Mouse (Mus musculus): ENCODE data around the gene Zfp827. TPM values are rescaled to one million over a fixed set of nuclear protein-coding genes. Genes with fewer than 3 reads are reported as not detected.
A peak's percentile ranks its signal among the peaks of the same experiment; 100 is the strongest.

The Zfp827 gene
- total RNA-seq, 2 experiments from 2014 or later: 0.10 to 0.71 TPM

DNA sequence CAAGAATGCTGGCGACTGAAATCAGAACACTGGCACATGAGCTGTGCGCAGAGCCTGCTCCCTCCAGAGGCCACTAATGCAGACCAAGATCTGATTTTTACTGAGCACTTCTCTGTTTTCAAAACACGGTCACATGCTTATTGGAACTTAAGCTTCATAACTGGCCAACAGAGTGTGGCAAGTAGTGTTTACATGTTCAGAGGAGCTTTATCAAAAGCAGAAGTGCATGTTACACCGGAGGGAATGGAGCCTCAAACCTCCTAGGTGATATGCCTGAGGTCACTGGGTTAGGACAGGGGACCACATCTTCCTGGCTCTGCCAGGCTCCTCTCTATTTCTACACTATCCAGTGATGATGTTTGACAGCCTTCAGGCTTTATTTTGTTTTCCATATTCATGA, 31.1 kb downstream of the Zfp827 start:
- ATAC-seq (replicated peaks; ENCODE audit: poor library complexity, severe bottlenecking): peak; percentile 61

DNA sequence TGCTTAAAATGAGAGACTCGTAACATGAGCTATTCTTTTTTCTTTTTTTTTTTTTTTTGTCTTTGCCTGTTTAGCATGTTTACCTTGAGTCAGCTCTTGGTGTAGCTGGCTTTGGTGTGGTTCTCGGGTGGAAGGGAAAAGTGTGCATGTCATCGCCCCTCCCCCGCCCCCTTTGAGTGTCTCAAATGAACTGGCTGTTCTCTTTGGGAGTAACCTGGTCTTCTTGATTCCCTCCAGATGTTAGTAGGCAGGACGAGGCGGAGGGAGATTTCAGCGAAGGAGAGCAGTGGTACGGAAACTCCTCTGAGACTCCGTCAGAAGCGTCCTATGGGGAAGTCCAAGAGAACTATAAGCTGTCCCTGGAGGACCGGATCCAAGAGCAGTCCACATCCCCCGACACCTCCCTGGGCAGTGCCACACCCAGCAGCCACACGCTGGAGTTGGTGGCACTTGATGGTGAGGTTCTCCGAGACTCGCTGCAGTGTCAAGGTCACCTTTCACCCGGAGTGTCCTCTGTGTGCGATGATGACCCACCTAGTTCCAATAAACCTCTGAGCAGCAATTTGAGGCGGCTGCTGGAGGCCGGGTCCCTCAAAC, 31.9 kb downstream of the Zfp827 start:
- ATAC-seq (replicated peaks; ENCODE audit: poor library complexity, severe bottlenecking): no peak

DNA sequence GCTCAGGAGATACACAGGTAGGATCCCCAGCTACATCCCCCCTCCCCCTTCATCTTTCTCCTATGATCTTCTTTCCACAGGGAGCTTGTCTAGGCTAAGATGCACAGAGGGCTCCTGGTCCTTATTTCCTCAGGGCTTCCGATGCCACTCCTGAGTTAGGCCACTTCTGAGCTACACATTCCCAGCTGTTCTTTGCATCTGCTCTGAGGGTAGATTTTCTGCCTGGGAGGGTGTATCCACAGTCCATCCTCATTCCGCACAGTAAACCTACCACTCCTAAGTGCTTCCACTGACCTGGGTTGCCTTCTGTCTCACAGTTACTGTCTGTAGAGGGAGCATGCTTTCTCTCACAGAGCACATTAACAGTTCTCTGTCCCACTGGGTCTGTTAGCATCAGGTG, 37.7 kb downstream of the Zfp827 start:
- no peak for ATAC-seq (replicated peaks; ENCODE audit: poor library complexity, severe bottlenecking)

DNA sequence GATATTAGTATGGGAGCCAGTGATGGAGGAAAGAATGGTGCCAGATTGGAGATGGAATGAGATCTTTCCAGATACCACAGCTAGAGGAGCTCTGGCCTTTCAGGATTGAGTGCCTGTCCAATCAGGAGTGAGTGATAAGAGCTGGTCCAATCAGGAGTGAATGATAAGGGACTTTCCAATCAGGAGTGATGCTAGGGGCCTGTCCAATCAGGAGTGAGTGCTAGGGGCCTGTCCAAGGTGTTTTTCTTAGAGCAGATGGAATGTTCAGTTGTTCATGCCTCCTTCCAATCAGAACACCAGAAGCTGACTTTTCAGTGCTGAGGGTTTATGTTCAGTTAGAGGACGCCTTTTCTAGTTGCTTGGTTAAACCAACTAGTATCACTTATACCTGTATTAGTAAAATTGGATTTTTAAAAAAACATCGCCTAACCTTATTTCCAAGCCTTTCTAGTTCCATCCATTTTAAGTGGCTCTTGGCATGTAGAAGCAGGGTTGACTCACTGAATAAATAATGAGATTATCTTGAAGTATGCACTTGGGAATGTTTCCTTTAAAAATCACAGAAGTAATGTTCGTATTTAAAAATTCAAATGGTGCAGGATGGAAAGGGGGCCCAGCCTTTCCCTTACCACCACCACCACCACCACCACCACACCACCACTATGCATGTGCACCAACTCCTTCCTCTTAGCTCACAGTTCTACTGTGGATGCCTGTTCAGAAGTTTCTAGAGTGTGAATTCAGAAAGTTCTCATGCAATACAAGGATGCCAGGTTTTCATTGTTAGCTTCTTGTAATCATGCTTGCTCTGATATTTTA, 39.8 kb downstream of the Zfp827 start:
- ATAC-seq (replicated peaks; ENCODE audit: poor library complexity, severe bottlenecking): no peak

DNA sequence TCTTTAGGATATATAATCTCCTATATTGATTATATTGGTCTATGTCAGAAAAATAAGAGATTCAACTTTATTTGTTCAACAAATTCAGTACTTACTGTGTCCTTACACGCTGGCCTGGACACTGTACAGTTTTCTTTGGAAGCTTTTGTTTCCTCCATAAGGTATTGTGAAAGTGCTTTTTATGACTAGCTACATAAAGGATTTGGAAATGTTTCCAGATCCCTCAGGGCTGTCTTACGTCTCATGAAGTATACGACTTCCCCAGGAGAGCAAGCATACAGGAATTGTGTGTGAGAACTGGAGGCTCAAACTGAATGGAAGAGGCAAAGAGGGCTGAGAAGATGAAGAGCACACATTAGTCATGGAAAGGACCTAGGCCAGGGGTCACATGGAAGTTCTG, 45.1 kb downstream of the Zfp827 start:
- no peak for ATAC-seq (replicated peaks; ENCODE audit: poor library complexity, severe bottlenecking)

DNA sequence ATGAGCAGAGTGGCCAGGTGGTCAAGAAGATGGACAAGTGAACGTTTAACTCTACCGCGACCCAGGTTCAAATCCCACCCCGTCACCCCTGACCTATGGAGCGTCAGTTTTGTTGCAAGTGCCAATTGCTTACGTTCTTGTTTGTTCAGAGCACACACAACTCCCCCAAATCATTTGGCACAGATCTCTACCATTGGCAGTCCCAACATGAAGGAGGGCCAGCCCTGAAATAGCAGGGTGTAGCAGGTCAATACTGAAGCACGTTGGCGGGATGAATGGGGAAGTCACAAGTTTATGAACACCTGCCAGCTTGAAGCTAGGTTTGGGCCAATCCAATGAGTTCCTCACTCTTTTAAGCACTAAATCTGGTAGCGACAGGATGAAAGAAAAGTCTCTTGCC, 46.7 kb downstream of the Zfp827 start:
- ATAC-seq (replicated peaks; ENCODE audit: poor library complexity, severe bottlenecking): no peak

DNA sequence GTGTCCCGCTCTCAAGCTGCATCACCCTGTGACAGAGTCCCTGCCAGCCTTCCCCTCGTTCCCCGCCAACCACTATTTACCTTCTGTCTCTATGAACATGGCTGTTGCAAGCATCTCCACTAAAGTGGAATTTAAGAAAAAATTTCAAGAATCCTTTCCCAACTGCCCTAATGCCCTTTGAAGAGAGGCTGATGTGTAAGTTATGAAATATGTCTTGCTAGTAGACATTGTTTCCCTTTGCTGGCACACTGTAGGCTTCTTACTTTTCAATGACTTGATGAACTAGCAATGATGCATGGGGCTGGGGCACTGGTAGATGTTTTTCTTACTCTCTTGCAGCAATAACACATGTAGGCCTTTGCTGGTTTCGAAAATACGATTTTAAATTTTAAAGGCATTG, 49.0 kb downstream of the Zfp827 start:
- no peak for ATAC-seq (replicated peaks; ENCODE audit: poor library complexity, severe bottlenecking)

DNA sequence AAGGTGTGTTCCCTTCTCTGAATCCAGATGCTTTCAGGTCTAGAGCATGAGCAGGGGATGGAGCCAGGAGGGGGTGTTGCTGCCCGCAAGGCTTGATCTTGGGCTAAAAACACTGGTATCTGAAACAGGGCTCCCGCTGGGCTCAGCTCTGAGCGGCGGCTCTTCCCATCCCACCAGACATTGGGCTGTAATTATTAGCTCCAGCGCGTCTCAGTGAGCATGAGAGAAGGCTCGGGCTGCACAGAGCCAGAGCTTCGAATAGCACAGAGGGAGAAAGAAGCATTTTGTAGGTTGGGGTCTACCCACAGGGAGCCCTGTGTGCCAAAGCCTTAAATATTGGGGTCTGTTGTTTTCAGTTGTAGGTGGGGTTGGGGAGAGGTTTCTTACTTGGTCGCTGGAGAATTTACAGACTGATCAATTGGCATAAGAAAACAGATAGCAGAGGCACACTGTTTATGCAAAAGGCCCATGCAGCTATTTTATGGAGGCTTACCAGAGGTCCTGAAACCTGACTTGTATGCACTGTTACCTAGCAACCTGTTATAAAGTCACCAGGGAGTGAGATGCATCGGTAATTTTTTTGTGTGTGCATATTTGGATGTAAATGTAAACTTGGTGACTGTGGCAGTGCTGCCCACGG, 50.4 kb downstream of the Zfp827 start:
- no peak for ATAC-seq (replicated peaks; ENCODE audit: poor library complexity, severe bottlenecking)

DNA sequence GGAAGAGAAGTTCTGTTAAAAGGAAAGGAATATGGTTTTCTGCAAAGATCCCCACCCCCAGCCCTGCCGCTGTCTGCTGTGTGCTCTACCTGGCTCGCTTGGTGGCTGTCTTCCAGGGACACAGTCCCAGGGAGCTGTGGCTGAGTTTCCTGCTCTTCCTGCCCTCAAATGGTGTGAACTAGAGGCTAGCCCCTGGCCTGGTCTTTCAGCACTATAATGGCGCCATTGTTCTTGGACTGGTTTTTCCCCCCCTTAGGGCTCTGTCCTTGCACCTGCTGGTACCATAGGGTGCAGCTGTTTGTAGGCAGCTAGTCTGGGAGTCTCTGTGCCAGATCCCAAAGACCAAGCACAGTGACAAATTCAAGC, 50.9 kb downstream of the Zfp827 start:
- no peak for ATAC-seq (replicated peaks; ENCODE audit: poor library complexity, severe bottlenecking)

DNA sequence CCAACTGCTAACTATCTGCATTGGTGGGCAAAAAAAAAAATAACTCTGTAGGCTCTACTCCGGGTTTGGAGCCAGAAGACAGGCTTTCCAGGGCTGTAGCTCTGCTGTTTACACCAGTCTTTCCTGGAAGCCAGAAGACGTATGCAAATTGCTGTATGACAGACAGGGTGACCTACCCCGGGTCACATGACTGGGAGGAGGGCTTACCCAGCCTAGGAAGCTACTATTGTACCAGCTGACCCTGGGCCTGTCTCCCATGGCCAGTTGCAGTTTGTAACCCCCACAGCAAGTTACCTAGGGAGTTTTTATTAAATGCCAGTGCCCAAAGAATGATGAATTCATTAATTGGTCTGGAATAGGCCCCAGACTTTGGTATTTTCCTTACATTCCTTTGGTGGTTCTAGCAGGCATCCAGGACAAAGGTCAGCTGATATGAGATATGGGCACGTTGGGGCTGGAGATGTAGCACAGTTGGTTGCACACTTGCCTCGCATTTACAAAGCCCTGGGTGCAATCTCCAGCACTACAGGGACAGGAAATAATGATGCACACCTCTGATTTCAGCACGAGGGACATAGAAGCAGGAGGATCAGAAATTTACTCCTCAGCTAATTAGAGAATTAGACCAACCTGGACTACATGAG, 52.0 kb downstream of the Zfp827 start:
- ATAC-seq (replicated peaks; ENCODE audit: poor library complexity, severe bottlenecking): no peak

DNA sequence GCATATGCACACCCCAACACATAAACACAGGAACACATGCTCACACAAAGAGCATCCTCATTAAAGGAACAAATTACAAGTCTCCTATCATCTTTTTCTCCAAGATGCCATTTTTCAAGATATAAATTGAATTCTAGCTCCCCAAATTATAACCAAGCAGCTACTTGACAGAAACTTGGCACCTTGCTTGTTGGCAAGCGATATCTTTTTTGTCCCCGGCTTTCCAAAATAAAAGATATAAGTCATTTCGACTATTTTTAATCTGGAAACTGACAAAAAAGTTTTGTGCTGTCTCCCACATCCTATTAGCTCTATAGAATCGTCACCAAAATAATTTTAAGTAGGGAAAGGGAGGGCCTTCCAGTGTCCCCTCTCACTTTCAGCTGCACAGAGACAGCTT, 53.1 kb downstream of the Zfp827 start:
- no peak for ATAC-seq (replicated peaks; ENCODE audit: poor library complexity, severe bottlenecking)

DNA sequence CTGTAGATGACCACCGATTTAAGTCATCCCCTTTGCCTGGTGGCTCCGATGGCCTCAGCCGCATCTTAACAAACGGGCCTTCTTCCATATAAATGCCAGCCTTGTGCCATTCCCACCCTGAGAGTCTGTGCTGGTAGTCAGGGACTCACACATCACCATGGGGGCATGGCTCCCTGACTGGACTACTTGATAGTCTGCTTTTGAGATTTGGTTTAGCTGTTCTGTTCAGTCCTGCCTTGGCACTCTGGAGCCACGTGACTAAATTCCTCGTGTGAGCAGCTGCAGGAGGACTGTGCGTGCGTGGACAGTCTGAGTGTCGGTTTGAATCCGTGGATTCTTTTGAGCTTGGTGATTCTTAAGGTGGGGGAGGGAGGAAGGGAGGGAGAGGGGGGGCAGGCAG, 53.7 kb downstream of the Zfp827 start:
- ATAC-seq (replicated peaks; ENCODE audit: poor library complexity, severe bottlenecking): no peak

DNA sequence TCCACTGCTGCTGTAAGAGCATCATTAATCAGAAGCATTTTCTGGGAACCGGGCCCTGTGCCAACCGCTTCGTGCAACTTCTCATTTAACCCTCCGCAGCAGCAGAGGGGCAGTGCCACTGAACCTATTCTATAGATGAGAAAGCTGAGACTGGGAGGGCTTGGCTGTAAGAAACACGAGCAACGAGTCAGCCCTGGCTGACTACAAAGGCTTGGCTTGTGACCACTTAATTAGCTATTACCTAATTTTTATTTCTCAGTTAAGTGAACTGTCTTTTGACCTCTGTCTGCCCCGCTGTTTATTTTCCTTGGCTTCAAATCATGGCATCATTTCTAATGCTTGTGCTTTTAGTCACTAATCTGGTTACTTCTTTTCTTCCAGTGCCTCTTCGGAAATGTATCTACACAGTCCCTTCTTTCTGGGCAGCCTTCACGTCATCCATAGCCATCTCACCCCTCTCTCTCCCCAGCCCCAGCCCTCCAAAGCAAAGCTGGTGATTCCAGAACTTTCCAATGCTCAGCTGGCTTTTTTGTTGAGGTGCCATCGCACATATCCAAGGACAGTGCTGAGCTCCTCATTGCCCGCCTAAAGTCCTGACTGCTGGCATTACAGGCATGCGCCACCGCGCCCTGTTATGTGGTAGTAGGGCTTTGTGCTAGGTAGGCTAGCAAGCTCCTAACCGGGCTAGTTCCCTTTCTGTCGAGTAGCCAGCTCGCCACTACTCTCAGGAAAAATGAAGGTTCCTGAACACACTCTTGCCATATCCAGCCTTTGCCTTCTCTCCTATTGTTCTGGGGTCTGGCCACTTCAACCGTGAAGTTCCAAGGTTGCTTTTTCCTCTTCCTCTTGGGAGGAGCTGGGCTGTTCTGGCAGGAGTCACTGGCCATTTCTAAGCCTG, 55.5 kb downstream of the Zfp827 start:
- no peak for ATAC-seq (replicated peaks; ENCODE audit: poor library complexity, severe bottlenecking)

DNA sequence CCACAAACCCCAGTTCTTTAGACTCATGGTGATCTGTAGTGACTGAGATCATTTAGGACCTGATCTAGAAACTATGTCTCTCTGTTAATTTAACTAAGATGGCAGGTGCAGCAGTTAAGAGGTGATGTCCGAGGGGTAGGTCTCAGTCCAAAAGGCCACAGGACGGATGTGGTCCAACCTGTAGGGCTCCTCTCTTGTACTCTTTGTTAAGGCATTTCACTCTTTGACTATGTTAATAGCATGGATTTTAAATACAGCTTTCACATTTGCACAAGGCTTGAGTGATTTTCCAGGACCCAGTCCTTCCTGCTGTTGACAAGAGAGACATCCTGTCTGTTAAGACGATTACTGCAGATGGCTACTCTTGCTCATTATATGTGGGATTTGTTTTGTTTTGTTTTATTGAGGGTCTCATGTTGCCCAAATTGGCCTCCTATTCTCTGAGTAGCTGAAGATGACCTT, 56.2 kb downstream of the Zfp827 start:
- no peak for ATAC-seq (replicated peaks; ENCODE audit: poor library complexity, severe bottlenecking)

DNA sequence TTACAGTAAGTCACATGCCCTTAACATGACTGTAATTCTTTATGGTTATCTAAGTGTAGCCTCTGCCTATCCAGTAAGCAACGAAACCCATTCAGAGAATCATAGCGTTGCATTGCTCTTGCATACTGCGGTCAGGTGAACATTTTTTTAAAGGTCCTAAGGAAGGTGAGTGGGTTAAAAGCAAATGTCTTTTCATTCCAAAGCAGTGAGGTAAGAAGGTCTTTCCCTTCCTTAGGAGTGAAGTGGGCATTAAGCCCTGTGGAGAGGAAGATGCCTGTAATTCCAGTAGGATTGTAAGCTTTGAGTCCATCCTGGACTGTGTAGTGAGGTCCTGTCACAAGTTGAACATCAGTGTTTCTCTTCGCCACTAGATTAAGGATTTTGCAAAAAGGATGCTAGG, 66.2 kb downstream of the Zfp827 start:
- ATAC-seq (replicated peaks; ENCODE audit: poor library complexity, severe bottlenecking): no peak

DNA sequence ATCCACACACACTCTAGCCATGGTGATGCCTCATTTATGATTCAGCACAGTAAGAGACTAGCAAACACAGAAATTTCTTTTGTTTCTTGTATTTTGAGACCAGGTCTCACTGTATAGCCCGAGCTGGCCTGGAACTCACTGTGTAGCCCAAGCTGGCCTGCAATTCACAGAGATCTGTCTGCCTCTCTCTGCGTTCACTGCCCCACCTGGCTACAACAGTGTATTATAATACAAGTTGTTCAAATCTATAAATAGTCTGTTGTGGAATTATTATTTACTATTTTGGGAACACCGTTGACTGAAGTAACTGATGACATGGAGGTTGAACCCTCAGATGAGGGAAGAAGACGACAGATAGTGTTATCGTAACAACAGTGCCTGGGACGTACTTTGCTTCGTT, 66.9 kb downstream of the Zfp827 start:
- no peak for ATAC-seq (replicated peaks; ENCODE audit: poor library complexity, severe bottlenecking)

DNA sequence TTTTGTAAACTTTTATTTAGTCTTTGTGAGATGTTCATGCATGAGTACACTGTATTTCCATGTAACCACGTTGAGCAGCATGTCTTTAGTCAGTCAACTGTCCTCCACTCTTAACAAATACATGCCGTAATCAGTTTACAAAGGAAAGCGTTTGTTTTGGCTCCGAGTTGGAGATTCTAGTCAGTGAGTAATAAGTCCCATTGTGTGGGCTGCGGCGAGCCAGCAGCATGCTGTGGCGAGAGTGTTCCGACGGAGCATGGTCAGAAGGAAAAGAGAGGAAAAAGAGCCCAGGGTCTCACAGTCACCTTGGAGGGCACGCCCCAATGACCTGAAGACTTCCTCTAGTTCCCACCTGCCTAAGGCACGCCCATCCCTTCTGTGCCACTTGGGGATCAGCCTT, 68.7 kb downstream of the Zfp827 start:
- no peak for ATAC-seq (replicated peaks; ENCODE audit: poor library complexity, severe bottlenecking)

DNA sequence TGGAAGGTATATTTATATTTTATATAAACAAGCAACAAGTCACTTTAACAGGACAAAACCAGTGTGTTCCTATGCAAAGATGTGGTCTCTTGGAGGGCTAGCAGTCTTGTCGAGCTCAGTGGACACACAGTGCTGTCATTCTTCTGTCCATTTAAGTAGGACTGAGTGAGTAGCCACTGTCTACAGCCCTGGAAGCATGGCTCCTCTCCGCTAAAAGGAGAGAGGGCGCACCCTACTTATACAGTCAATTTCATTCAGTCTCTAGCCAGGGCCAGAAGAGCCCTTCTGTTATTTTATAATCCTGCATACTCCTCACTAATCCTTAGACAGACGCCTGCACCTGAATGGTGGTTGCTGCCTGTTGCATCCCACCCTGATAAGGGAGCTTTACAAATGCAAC, 74.5 kb downstream of the Zfp827 start:
- no peak for ATAC-seq (replicated peaks; ENCODE audit: poor library complexity, severe bottlenecking)

DNA sequence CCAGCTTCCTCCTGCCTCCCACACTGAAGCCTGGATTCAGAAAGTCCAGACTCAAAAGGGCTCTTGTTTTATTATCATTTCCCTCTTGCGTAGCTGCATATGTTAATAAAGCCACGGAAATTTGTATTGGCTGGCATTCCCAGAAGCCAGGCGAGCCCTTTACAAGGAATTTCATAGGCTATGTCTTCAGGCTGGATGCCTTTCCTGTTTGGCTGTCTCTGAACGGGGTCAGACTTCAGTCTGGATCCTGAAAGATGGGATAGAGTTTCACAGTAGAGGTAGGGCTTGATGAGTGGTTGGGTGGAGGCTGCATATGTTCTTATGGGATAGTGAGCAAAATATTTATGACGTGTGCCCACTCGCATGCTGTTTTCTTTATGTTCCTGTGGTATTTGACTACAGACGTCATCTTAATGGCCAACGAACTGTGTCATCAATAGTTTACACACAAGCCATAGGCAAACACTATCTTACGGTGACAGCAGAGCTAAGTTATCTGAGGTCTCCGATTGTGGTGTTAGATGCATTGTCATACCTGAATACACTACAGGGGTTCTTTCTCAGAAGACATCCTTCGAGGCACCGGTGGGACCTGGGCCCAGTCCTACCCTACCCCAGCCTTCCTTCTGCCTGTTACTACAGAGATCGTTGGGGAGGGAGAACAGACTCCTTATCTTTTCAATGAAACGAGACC, 75.1 kb downstream of the Zfp827 start:
- ATAC-seq (replicated peaks; ENCODE audit: poor library complexity, severe bottlenecking): no peak

All from granulocyte monocyte progenitor cell, adult 5-6 weeks (primary cell).